Mouse (Mus musculus): ENCODE data around the gene Dscam. TPM values are rescaled to one million over a fixed set of nuclear protein-coding genes. Genes with fewer than 3 reads are reported as not detected.

Gene Dscam
- total and polyA plus RNA-seq, 2 experiments = not detected

DNA sequence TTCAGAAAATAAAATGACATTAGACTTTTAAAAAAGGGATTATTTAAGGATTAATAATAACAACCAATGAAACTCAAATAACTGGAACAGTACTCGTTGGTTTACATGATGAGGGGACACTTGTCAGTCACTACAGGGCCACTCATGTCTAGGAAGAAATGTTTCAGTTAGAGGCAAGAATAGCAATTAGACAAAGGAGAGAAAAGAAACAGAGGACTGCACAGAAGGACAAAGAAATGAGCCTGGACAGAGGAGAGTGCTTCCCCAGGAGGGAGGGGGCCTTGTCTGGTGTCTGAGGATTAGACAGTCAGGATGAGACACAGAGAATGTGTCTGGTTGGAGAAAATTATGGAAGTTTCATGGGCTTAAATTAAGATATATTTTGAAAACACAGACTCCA, 324.0 kb downstream of the Dscam start:
- 60% methylated on average over 1 of the region's 1 CpGs for WGBS
- no peak for DNase-seq (ENCODE audit: extremely low read depth, low read depth, low spot score)
- Histone ChIP-seq H3K27me3 (ENCODE audit: control insufficient read depth, insufficient read depth, low read length) (no peaks in the 10 kb centered on the region), H3K9ac (ENCODE audit: low read depth, low read length) (no peak overlapping the region), H3K27ac (replicated peaks; ENCODE audit: insufficient read depth, low read depth, low read length) (no peak overlapping the region), H3K36me3 (ENCODE audit: control insufficient read depth, insufficient read depth, low read length) (no peaks in the 10 kb centered on the region), H3K79me2 (ENCODE audit: control insufficient read depth, insufficient read depth, low read length) (no peaks in the 10 kb centered on the region), H3K4me3 (ENCODE audit: insufficient read depth, low read depth, low read length) (no peak overlapping the region), H3K4me1 (ENCODE audit: control insufficient read depth, insufficient read depth, low read length) (no peaks in the 10 kb centered on the region)
- TF ChIP-seq POLR2A (IDR thresholded peaks at IDR 0.05; ENCODE audit: extremely low read depth, insufficient read depth, low read length) = no peak
- no peak for TF ChIP-seq CTCF (IDR thresholded peaks at IDR 0.05; ENCODE audit: low read depth, low read length)

DNA sequence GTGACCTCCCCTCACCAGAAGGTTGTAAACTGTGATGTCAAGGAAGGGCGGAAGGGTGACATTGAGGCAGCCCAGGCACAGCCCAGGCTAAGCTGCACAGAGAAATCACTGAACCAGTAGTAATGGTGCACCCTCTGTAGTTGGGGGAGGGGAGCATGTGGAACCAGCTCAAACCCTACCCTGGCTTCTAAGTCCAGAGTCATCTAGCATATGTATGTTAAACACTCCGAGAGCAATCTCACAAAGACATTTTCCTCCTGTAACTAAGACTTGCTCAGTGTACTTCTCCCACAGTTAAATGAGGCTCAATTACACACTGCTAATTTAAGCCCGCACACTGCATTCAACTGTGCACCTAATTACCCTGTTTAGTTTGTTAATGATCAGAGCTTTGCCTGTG, 324.4 kb downstream of the Dscam start:
- H3K27ac ChIP-seq (replicated peaks; ENCODE audit: insufficient read depth, low read depth, low read length) = no peak overlapping the region
- TF ChIP-seq POLR2A (IDR thresholded peaks at IDR 0.05; ENCODE audit: extremely low read depth, insufficient read depth, low read length) (no peak), CTCF (IDR thresholded peaks at IDR 0.05; ENCODE audit: low read depth, low read length) (no peak)
- no peaks in the 10 kb centered on the region for H3K79me2 ChIP-seq (ENCODE audit: control insufficient read depth, insufficient read depth, low read length)
- no peak overlapping the region for H3K4me3 ChIP-seq (ENCODE audit: insufficient read depth, low read depth, low read length)
- H3K9ac ChIP-seq (ENCODE audit: low read depth, low read length) = no peak overlapping the region
- WGBS = 83% methylated on average over 3 of the region's 3 CpGs
- no peaks in the 10 kb centered on the region for H3K36me3 ChIP-seq (ENCODE audit: control insufficient read depth, insufficient read depth, low read length)
- no peaks in the 10 kb centered on the region for H3K27me3 ChIP-seq (ENCODE audit: control insufficient read depth, insufficient read depth, low read length)
- no peak for DNase-seq (ENCODE audit: extremely low read depth, low read depth, low spot score)
- no peaks in the 10 kb centered on the region for H3K4me1 ChIP-seq (ENCODE audit: control insufficient read depth, insufficient read depth, low read length)

DNA sequence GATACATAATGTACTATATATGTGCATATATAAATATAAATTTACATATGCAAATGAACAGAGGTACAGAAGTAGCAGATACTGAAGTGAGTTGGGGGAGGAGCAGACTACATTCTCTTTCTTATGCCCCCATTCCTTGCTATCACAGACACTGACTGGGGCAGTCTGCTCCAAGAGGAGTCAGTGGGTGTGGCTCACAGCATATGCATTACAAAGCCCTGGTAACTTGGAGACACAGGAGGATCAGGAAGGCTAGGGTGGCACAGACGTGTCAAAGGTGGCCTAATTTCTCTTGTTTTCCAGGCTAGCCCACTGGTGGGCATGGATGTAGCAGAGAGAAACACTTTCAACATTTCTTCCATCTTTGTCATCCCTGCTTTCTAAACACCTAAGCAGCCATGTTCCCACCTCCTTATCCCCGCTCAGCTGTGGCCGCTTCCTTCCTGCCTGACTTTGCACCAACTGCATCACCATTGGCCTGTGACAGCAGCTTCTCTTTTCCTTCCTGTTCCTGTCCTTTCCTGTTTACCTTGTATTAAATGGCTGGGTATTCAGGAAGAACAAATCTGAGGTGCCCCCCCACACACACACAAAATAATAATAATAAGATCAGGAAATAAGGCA, 325.0 kb downstream of the Dscam start:
- Histone ChIP-seq H3K4me1 (ENCODE audit: control insufficient read depth, insufficient read depth, low read length) (no peaks in the 10 kb centered on the region), H3K9ac (ENCODE audit: low read depth, low read length) (no peak overlapping the region), H3K4me3 (ENCODE audit: insufficient read depth, low read depth, low read length) (no peak overlapping the region), H3K27ac (replicated peaks; ENCODE audit: insufficient read depth, low read depth, low read length) (no peak overlapping the region), H3K79me2 (ENCODE audit: control insufficient read depth, insufficient read depth, low read length) (no peaks in the 10 kb centered on the region), H3K36me3 (ENCODE audit: control insufficient read depth, insufficient read depth, low read length) (no peaks in the 10 kb centered on the region), H3K27me3 (ENCODE audit: control insufficient read depth, insufficient read depth, low read length) (no peaks in the 10 kb centered on the region)
- no peak for DNase-seq (ENCODE audit: extremely low read depth, low read depth, low spot score)
- TF ChIP-seq CTCF (IDR thresholded peaks at IDR 0.05; ENCODE audit: low read depth, low read length) (no peak), POLR2A (IDR thresholded peaks at IDR 0.05; ENCODE audit: extremely low read depth, insufficient read depth, low read length) (no peak)
- 75% methylated on average over 3 of the region's 3 CpGs for WGBS

DNA sequence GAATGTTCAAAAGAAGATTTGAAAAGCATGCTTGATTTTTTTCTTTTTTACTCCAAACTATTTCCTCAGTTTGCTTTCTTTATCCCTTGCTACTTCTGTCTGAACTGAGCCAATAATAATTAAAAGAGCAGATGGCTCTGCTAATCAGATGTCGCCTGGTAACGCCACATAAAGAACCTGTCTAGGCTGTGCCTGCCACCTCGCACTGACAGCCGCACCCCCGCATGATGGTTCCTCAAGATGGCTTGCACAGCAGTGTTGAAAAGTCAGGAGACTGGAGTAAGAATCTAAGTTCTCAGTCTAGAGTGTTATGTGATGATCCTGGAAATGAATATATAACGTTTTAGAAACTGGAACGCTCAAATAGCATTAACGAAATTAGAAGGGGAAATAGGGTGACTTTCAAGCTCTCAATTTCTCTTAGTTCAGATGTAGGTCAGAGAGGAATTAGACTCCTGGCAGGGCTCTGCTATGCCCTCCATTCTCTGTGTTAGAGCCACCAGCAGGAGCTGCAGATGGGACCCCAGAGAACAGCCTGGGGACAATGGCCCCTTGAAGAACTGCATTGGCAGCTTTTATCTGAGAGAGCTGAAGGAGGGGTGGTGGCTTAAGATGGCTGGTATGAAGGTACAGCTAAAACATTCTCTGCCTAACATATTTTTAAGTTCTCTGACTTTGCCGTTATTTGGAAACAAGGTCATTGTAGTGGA, 326.7 kb downstream of the Dscam start:
- Histone ChIP-seq H3K36me3 (ENCODE audit: control insufficient read depth, insufficient read depth, low read length) (no peaks in the 10 kb centered on the region), H3K79me2 (ENCODE audit: control insufficient read depth, insufficient read depth, low read length) (no peaks in the 10 kb centered on the region), H3K4me3 (ENCODE audit: insufficient read depth, low read depth, low read length) (no peak overlapping the region), H3K27ac (replicated peaks; ENCODE audit: insufficient read depth, low read depth, low read length) (no peak overlapping the region), H3K4me1 (ENCODE audit: control insufficient read depth, insufficient read depth, low read length) (no peaks in the 10 kb centered on the region), H3K9ac (ENCODE audit: low read depth, low read length) (no peak overlapping the region), H3K27me3 (ENCODE audit: control insufficient read depth, insufficient read depth, low read length) (no peaks in the 10 kb centered on the region)
- TF ChIP-seq CTCF (IDR thresholded peaks at IDR 0.05; ENCODE audit: low read depth, low read length) (no peak), POLR2A (IDR thresholded peaks at IDR 0.05; ENCODE audit: extremely low read depth, insufficient read depth, low read length) (no peak)
- DNase-seq (ENCODE audit: extremely low read depth, low read depth, low spot score) = no peak
- WGBS = 81% methylated on average over 9 of the region's 9 CpGs

DNA sequence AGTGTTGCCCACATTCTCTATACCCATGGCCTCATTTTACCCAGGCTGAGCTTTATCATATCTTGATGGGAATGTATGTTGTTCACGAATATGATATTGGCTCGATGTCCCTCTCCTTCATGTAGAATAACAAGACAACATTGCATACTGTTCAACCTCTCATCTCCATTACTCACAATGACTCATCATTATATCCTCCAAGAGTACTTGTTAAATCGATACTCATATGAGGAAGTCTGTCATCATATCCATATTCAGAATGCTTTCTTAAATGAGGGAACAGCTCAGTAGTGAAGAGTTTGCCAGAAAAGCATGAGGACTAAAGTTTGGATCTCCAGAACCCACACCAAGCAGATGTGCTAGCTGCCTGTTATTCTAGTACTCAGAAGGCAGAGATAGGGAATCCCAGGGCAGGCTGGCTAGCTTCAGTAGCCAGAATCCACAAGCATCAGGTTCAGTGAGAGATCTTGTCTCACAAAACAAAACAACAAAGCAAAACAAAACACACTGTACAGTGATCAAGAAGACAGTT, 327.7 kb downstream of the Dscam start:
- H3K4me1 ChIP-seq (ENCODE audit: control insufficient read depth, insufficient read depth, low read length) = no peaks in the 10 kb centered on the region
- WGBS = 81% methylated on average over 3 of the region's 3 CpGs
- no peak for TF ChIP-seq POLR2A (IDR thresholded peaks at IDR 0.05; ENCODE audit: extremely low read depth, insufficient read depth, low read length)
- no peak for TF ChIP-seq CTCF (IDR thresholded peaks at IDR 0.05; ENCODE audit: low read depth, low read length)

DNA sequence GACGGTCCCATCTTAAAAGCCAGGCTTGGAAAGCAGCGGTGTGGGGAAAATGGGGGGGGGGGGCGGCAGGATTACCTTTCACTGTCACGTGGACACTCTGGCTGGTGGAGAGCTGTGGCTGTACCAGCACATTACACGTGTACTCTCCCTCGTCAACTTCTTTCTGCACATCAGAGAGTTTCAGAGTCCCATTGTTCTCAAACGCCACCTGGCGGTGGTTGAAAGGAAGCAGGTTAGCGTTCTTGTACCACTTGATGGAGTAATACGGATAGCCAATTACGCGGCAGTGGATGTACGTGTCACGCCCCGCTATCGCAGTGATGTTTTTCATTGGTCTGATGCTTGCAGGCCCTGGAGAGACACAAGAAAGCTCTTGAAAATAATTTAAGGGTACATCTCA, 350.9 kb downstream of the Dscam start:
- Histone ChIP-seq H3K36me3 (ENCODE audit: control insufficient read depth, insufficient read depth, low read length) (no peaks in the 10 kb centered on the region), H3K79me2 (ENCODE audit: control insufficient read depth, insufficient read depth, low read length) (no peaks in the 10 kb centered on the region), H3K9ac (ENCODE audit: low read depth, low read length) (no peak overlapping the region), H3K27me3 (ENCODE audit: control insufficient read depth, insufficient read depth, low read length) (no peaks in the 10 kb centered on the region), H3K4me3 (ENCODE audit: insufficient read depth, low read depth, low read length) (no peak overlapping the region), H3K27ac (replicated peaks; ENCODE audit: insufficient read depth, low read depth, low read length) (no peak overlapping the region), H3K4me1 (ENCODE audit: control insufficient read depth, insufficient read depth, low read length) (no peaks in the 10 kb centered on the region)
- peak; percentile 55 for TF ChIP-seq CTCF (IDR thresholded peaks at IDR 0.05; ENCODE audit: low read depth, low read length)
- no peak for TF ChIP-seq POLR2A (IDR thresholded peaks at IDR 0.05; ENCODE audit: extremely low read depth, insufficient read depth, low read length)
- DNase-seq (ENCODE audit: extremely low read depth, low read depth, low spot score) = peak; percentile 58
- WGBS = 24% methylated on average over 16 of the region's 16 CpGs

More for the DNA sequence above, 327.7 kb downstream of the Dscam start:
- DNase-seq (ENCODE audit: extremely low read depth, low read depth, low spot score) = no peak
- Histone ChIP-seq H3K36me3 (ENCODE audit: control insufficient read depth, insufficient read depth, low read length) (no peaks in the 10 kb centered on the region), H3K27ac (replicated peaks; ENCODE audit: insufficient read depth, low read depth, low read length) (no peak overlapping the region), H3K4me3 (ENCODE audit: insufficient read depth, low read depth, low read length) (no peak overlapping the region), H3K27me3 (ENCODE audit: control insufficient read depth, insufficient read depth, low read length) (no peaks in the 10 kb centered on the region), H3K79me2 (ENCODE audit: control insufficient read depth, insufficient read depth, low read length) (no peaks in the 10 kb centered on the region), H3K9ac (ENCODE audit: low read depth, low read length) (no peak overlapping the region)
